Mouse (Mus musculus): ENCODE results near the gene Ush2a. TPM values are rescaled to one million over a fixed set of nuclear protein-coding genes. Genes with fewer than 3 reads are reported as not detected.
A peak's percentile ranks its signal among the peaks of the same experiment; 100 is the strongest.

Gene Ush2a
- polyA plus RNA-seq, 1 experiment: not detected

- TF ChIP-seq CTCF (conservative IDR thresholded peaks at IDR 0.05; ENCODE audit: insufficient read depth, insufficient read length, low read depth, low read length) (no peak), POLR2A (IDR thresholded peaks at IDR 0.05; ENCODE audit: low read depth, low read length) (no peak)
- H3K27me3 ChIP-seq (replicated peaks; ENCODE audit: control insufficient read depth, insufficient read depth, low read length): no peaks in the 10 kb centered on the region
- no peak for DNase-seq
- WGBS: 66% methylated on average over 8 of the region's 8 CpGs
- H3K36me3 ChIP-seq (ENCODE audit: control insufficient read depth, insufficient read depth, low read length): no peaks in the 10 kb centered on the region
- no peak overlapping the region for H3K4me3 ChIP-seq (ENCODE audit: insufficient read depth, low read depth, low read length)
- no peaks in the 10 kb centered on the region for H3K4me1 ChIP-seq (ENCODE audit: control insufficient read depth, insufficient read depth, low read length)
- no peak overlapping the region for H3K27ac ChIP-seq (ENCODE audit: insufficient read depth, low read depth, low read length)
Observed at GRCm38 (mm10) chr1:188777556-188778161, 515.8 kb downstream of the Ush2a start.

- WGBS: 83% methylated on average over 10 of the region's 10 CpGs
- no peaks in the 10 kb centered on the region for H3K36me3 ChIP-seq (ENCODE audit: control insufficient read depth, insufficient read depth, low read length)
- no peak for DNase-seq
- H3K4me3 ChIP-seq (ENCODE audit: insufficient read depth, low read depth, low read length): no peak overlapping the region
- H3K4me1 ChIP-seq (ENCODE audit: control insufficient read depth, insufficient read depth, low read length): no peaks in the 10 kb centered on the region
- TF ChIP-seq POLR2A (IDR thresholded peaks at IDR 0.05; ENCODE audit: low read depth, low read length) (no peak), CTCF (conservative IDR thresholded peaks at IDR 0.05; ENCODE audit: insufficient read depth, insufficient read length, low read depth, low read length) (no peak)
- no peak overlapping the region for H3K27ac ChIP-seq (ENCODE audit: insufficient read depth, low read depth, low read length)
- H3K27me3 ChIP-seq (replicated peaks; ENCODE audit: control insufficient read depth, insufficient read depth, low read length): no peaks in the 10 kb centered on the region
Observed at GRCm38 (mm10) chr1:188785056-188785455, 523.2 kb downstream of the Ush2a start.

GRCm38 (mm10) chr1:188805069-188805468 is 543.2 kb downstream of the Ush2a start:
- no peak overlapping the region for H3K4me3 ChIP-seq (ENCODE audit: insufficient read depth, low read depth, low read length)
- no peak for DNase-seq
- H3K4me1 ChIP-seq (ENCODE audit: control insufficient read depth, insufficient read depth, low read length): no peaks in the 10 kb centered on the region
- 22% methylated on average over 2 of the region's 2 CpGs for WGBS
- H3K27me3 ChIP-seq (replicated peaks; ENCODE audit: control insufficient read depth, insufficient read depth, low read length): no peaks in the 10 kb centered on the region
- H3K27ac ChIP-seq (ENCODE audit: insufficient read depth, low read depth, low read length): no peak overlapping the region
- TF ChIP-seq CTCF (conservative IDR thresholded peaks at IDR 0.05; ENCODE audit: insufficient read depth, insufficient read length, low read depth, low read length) (peak; percentile 36; the same call in 1 of the 2 replicates), POLR2A (IDR thresholded peaks at IDR 0.05; ENCODE audit: low read depth, low read length) (no peak)
- H3K36me3 ChIP-seq (ENCODE audit: control insufficient read depth, insufficient read depth, low read length): no peaks in the 10 kb centered on the region

- H3K4me3 ChIP-seq (ENCODE audit: insufficient read depth, low read depth, low read length): no peak overlapping the region
- H3K4me1 ChIP-seq (ENCODE audit: control insufficient read depth, insufficient read depth, low read length): no peaks in the 10 kb centered on the region
- no peaks in the 10 kb centered on the region for H3K36me3 ChIP-seq (ENCODE audit: control insufficient read depth, insufficient read depth, low read length)
- 42% methylated on average over 4 of the region's 4 CpGs for WGBS
- no peaks in the 10 kb centered on the region for H3K27me3 ChIP-seq (replicated peaks; ENCODE audit: control insufficient read depth, insufficient read depth, low read length)
- TF ChIP-seq CTCF (conservative IDR thresholded peaks at IDR 0.05; ENCODE audit: insufficient read depth, insufficient read length, low read depth, low read length) (no peak), POLR2A (IDR thresholded peaks at IDR 0.05; ENCODE audit: low read depth, low read length) (no peak)
- no peak overlapping the region for H3K27ac ChIP-seq (ENCODE audit: insufficient read depth, low read depth, low read length)
- DNase-seq: no peak
Observed at GRCm38 (mm10) chr1:188805852-188806251, 544.0 kb downstream of the Ush2a start.

GRCm38 (mm10) chr1:188810631-188811030 is 548.8 kb downstream of the Ush2a start:
- no peak for TF ChIP-seq CTCF (conservative IDR thresholded peaks at IDR 0.05; ENCODE audit: insufficient read depth, insufficient read length, low read depth, low read length)
- DNase-seq: no peak
- Histone ChIP-seq H3K27me3 (replicated peaks; ENCODE audit: control insufficient read depth, insufficient read depth, low read length) (no peaks in the 10 kb centered on the region), H3K4me1 (ENCODE audit: control insufficient read depth, insufficient read depth, low read length) (no peaks in the 10 kb centered on the region), H3K4me3 (ENCODE audit: insufficient read depth, low read depth, low read length) (no peak overlapping the region), H3K36me3 (ENCODE audit: control insufficient read depth, insufficient read depth, low read length) (no peaks in the 10 kb centered on the region), H3K27ac (ENCODE audit: insufficient read depth, low read depth, low read length) (no peak overlapping the region)
- 70% methylated on average over 9 of the region's 9 CpGs for WGBS

GRCm38 (mm10) chr1:188815072-188815471 is 553.2 kb downstream of the Ush2a start:
- no peak for DNase-seq
- no peak for TF ChIP-seq POLR2A (IDR thresholded peaks at IDR 0.05; ENCODE audit: low read depth, low read length)
- TF ChIP-seq CTCF (conservative IDR thresholded peaks at IDR 0.05; ENCODE audit: insufficient read depth, insufficient read length, low read depth, low read length): no peak
- no peak overlapping the region for H3K27ac ChIP-seq (ENCODE audit: insufficient read depth, low read depth, low read length)
- no peak overlapping the region for H3K4me3 ChIP-seq (ENCODE audit: insufficient read depth, low read depth, low read length)
- H3K36me3 ChIP-seq (ENCODE audit: control insufficient read depth, insufficient read depth, low read length): no peaks in the 10 kb centered on the region
- no peaks in the 10 kb centered on the region for H3K4me1 ChIP-seq (ENCODE audit: control insufficient read depth, insufficient read depth, low read length)
- no peaks in the 10 kb centered on the region for H3K27me3 ChIP-seq (replicated peaks; ENCODE audit: control insufficient read depth, insufficient read depth, low read length)
- WGBS: 68% methylated on average over 7 of the region's 7 CpGs

- Histone ChIP-seq H3K4me1 (ENCODE audit: control insufficient read depth, insufficient read depth, low read length) (no peaks in the 10 kb centered on the region), H3K36me3 (ENCODE audit: control insufficient read depth, insufficient read depth, low read length) (no peaks in the 10 kb centered on the region), H3K27ac (ENCODE audit: insufficient read depth, low read depth, low read length) (no peak overlapping the region), H3K4me3 (ENCODE audit: insufficient read depth, low read depth, low read length) (no peak overlapping the region), H3K27me3 (replicated peaks; ENCODE audit: control insufficient read depth, insufficient read depth, low read length) (no peaks in the 10 kb centered on the region)
- no peak for DNase-seq
- WGBS: 85% methylated on average over 2 of the region's 2 CpGs
- TF ChIP-seq POLR2A (IDR thresholded peaks at IDR 0.05; ENCODE audit: low read depth, low read length): no peak
Observed at GRCm38 (mm10) chr1:188824195-188824594, 562.4 kb downstream of the Ush2a start.

All from kidney, adult 2 months (tissue).